Comparison of ENCODE assay signal across 8 mouse cellular contexts in genomic region chr2:135439546-135440517, GRCm38 (mm10).
DNase-seq lines count a peak whose midpoint lies in the region; ATAC-seq and TF ChIP-seq lines count a peak whose summit lies in the region.

No protein-coding gene starts in this region.

- no peak overlapping the region for H3K9ac ChIP-seq in lung, postnatal 0 days (replicated peaks; ENCODE audit: low read depth)

- peak; percentile 19 for ATAC-seq in activated CD4-positive, CD25-positive, alpha-beta regulatory T cell, adult 4 months
- ATAC-seq in lung, postnatal 0 days = peak; percentile 58

- no peak overlapping the region for H3K4me3 ChIP-seq in lung, postnatal 0 days (ENCODE audit: low read depth, low read length)

- TF ChIP-seq EP300 in lung, postnatal 0 days (IDR thresholded peaks at IDR 0.05) = peak; percentile 50

- peak; percentile 78 for TF ChIP-seq CTCF in lung, postnatal 0 days (IDR thresholded peaks at IDR 0.05)

- WGBS in lung, postnatal 0 days = 8% methylated on average over 7 of the region's 7 CpGs

- no peaks in the 10 kb centered on the region for H3K27me3 ChIP-seq in lung, postnatal 0 days (replicated peaks; ENCODE audit: insufficient read depth, low read length)

- H3K36me3 ChIP-seq in lung, postnatal 0 days (ENCODE audit: insufficient read depth, low read length) = no peaks in the 10 kb centered on the region

- H3K4me2 ChIP-seq in lung, postnatal 0 days (replicated peaks; ENCODE audit: low read depth, low read length) = peak overlapping the region; percentile 31; the same call in 1 of the 2 replicates

- peak overlapping the region; percentile 38; the same call in 1 of the 2 replicates for H3K27ac ChIP-seq in lung, postnatal 0 days (ENCODE audit: low read length)

- no peaks in the 10 kb centered on the region for H3K4me1 ChIP-seq in lung, postnatal 0 days (ENCODE audit: insufficient read depth, low read depth, low read length)

- no peaks in the 10 kb centered on the region for H3K9me3 ChIP-seq in lung, postnatal 0 days (ENCODE audit: low read length)

- peak; percentile 34 for DNase-seq in CD4-positive, CD25-positive, alpha-beta regulatory T cell, adult 2 months (ENCODE audit: low read depth, low spot score)
- DNase-seq in embryo, embryonic 10.5 days (ENCODE audit: low spot score) = peak; percentile 87
- DNase-seq in heart, adult 8-10 months (ENCODE audit: low spot score) = peak; percentile 80
- peak; percentile 38 for DNase-seq in kidney, adult 18-20 months
- peak; percentile 78 for DNase-seq in lung, postnatal 0 days (ENCODE audit: low spot score)
- DNase-seq in retina, embryonic 14.5 days (ENCODE audit: low spot score) = peak; percentile 87
- DNase-seq in natural killer cell, adult 2 months (ENCODE audit: low spot score in 2 of 2) = no peak

Comparison
In these comparisons a context has a peak if more than half of its experiments do, and no peak if none do; other contexts are left out.
1. DNase-seq: peak in CD4-positive, CD25-positive, alpha-beta regulatory T cell, adult 2 months (single experiment), embryo, embryonic 10.5 days (single experiment), heart, adult 8-10 months (single experiment), kidney, adult 18-20 months (single experiment), lung, postnatal 0 days (single experiment) and retina, embryonic 14.5 days (single experiment); none in natural killer cell, adult 2 months (0 of 2).